Mouse (Mus musculus) kidney, embryonic 16.5 days (tissue): ENCODE data around the gene Ugt2b5. TPM values are rescaled to one million over a fixed set of nuclear protein-coding genes. Genes with fewer than 3 reads are reported as not detected.

Experiments
- polyA plus RNA-seq: library from polyadenylated mRNA; unstranded; fragments of >200 nt; fragmentation: Nextera tagmentation; extraction: Ambion mirVana; gene quantifications from 2 replicates; pipeline ENCODE4 v1.2.1, GENCODE M21; 2015

Ugt2b5 gene
- polyA plus RNA-seq, 1 experiment from 2014 or later = 25.3 TPM

Other genes with a start within 250 kb of the Ugt2b5 start
- gene Ugt2b34, start 233.4 kb downstream of the Ugt2b5 start, polyA plus RNA-seq = 12.9 and 16.7 TPM in 2 replicates
- not detected in 2 replicates for gene Ugt2b1, start 213.8 kb downstream of the Ugt2b5 start, polyA plus RNA-seq
- gene Ugt2b35, start 139.5 kb downstream of the Ugt2b5 start, polyA plus RNA-seq = not detected in 2 replicates
- 0.07 TPM in 1 of 2 replicates, not detected in the other for gene Ugt2b36, start 47.8 kb downstream of the Ugt2b5 start, polyA plus RNA-seq
- gene Ugt2b37, start 114.5 kb upstream of the Ugt2b5 start, polyA plus RNA-seq = 41.5 and 44.2 TPM in 2 replicates
- 0.12 and 0.15 TPM in 2 replicates for gene Ugt2a3, start 196.9 kb upstream of the Ugt2b5 start, polyA plus RNA-seq